Mouse (Mus musculus) CH12.LX (cell line): Measurements from ENCODE around the gene Mpzl2.

Experiments used
- GABPA ChIP-seq: IDR thresholded peaks from 2 replicates; pipeline ENCODE4 v1.6.1; 2012; ENCODE audit warnings: low read depth, low read length, improper control_type of control experiment, inconsistent platforms; ENCODE audit not compliant: insufficient replicate concordance
- MAFK ChIP-seq: IDR thresholded peaks from 2 replicates; pipeline ENCODE4 v1.6.1; 2011; ENCODE audit warnings: low read length, improper control_type of control experiment; ENCODE audit not compliant: insufficient replicate concordance
- SIN3A ChIP-seq: IDR thresholded peaks from 2 replicates; pipeline ENCODE4 v1.6.1; 2012; ENCODE audit warnings: low read length, improper control_type of control experiment, inconsistent platforms
- USF1 ChIP-seq: IDR thresholded peaks from 2 replicates; pipeline ENCODE4 v1.6.1; 2014; ENCODE audit warnings: low read depth, mild to moderate bottlenecking, inconsistent platforms, low read length, improper control_type of control experiment

- TF ChIP-seq MAFK = no peak
- no peak for TF ChIP-seq GABPA
- TF ChIP-seq USF1 = no peak
- TF ChIP-seq SIN3A = no peak
Observed at GRCm38 (mm10) chr9:45066735-45067134, 27.1 kb downstream of the Mpzl2 start.
